Mouse (Mus musculus) erythroblast, embryonic 14.5 days (primary cell): ENCODE results near the gene Tmsb15b1.

Experiments
- GATA1 ChIP-seq: IDR thresholded peaks from 2 replicates; pipeline ENCODE4 v1.6.1; 2012; ENCODE audit warnings: low read length, inconsistent platforms, mixed read lengths
- TAL1 ChIP-seq: IDR thresholded peaks from 3 replicates; pipeline ENCODE4 v1.6.1; 2012; ENCODE audit warnings: low read length, inconsistent platforms, mixed read lengths

DNA sequence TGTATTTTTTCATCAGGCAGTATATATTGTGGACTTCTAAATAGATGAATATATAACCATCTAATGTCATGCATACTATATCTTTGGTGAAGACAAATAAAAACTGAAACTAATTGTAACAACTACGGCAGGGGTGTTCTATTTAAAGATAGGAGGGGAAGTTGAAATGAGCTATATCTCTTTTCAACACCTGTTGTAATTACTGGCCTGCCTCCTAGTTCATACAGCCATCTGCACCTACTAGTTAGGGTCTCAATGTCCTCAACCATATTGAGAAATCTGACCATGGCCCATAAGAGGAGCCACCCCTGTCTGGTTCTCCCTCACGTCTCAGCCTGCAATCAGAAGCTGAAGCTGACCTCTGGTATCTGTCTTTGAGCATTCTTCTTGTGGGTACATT lies 19.6 kb upstream of the Tmsb15b1 start:
- TF ChIP-seq GATA1 (no peak), TAL1 (no peak)
